Mouse (Mus musculus): ENCODE measurements around the gene Ldah. TPM values are rescaled to one million over a fixed set of nuclear protein-coding genes. Genes with fewer than 3 reads are reported as not detected.
A peak's percentile ranks its signal among the peaks of the same experiment; 100 is the strongest.

Gene Ldah
- polyA plus RNA-seq, 1 experiment from 2014 or later = 49.7 TPM

GRCm38 (mm10) chr12:8313773-8314172 is 105.9 kb downstream of the Ldah start:
- Histone ChIP-seq H3K4me2 (ENCODE audit: low read length) (peak overlapping the region; percentile 95), H3K36me3 (ENCODE audit: control insufficient read depth, insufficient read depth, low read length) (peaks cover 16% of the 10 kb centered on the region), H3K4me1 (ENCODE audit: control insufficient read depth in 2 of 2, insufficient read depth in 2 of 2, low read length in 2 of 2) (peaks cover 5 to 11% of the 10 kb centered on the region in 2 experiments), H3K27me3 (ENCODE audit: control insufficient read depth, insufficient read depth, low read length) (peaks cover 26% of the 10 kb centered on the region), H3K9me3 (ENCODE audit: control insufficient read depth, low read length) (no peaks in the 10 kb centered on the region), H3K4me3 (ENCODE audit: control insufficient read depth in 1 of 2, insufficient read depth in 1 of 2, low read depth in 1 of 2, low read length in 2 of 2) (peak overlapping the region; percentile 80 to 82), H3K27ac (replicated peaks in 1 of 2; ENCODE audit: control insufficient read depth in 1 of 2, insufficient read depth in 1 of 2, low read depth in 2 of 2, low read length in 2 of 2) (no peak overlapping the region), H3K9ac (ENCODE audit: low read length) (peak overlapping the region; percentile 87)
- 23% methylated on average over 12 of the region's 12 CpGs for WGBS
- no peak for ATAC-seq (ENCODE audit: insufficient number of reproducible peaks, insufficient read depth, low FRiP score, low read depth)

- WGBS = 80% methylated on average over 5 of the region's 5 CpGs
- Histone ChIP-seq H3K4me2 (ENCODE audit: low read length) (no peak overlapping the region), H3K9me3 (ENCODE audit: control insufficient read depth, low read length) (no peaks in the 10 kb centered on the region), H3K27ac (replicated peaks in 1 of 2; ENCODE audit: control insufficient read depth in 1 of 2, insufficient read depth in 1 of 2, low read depth in 2 of 2, low read length in 2 of 2) (no peak overlapping the region), H3K27me3 (ENCODE audit: control insufficient read depth, insufficient read depth, low read length) (peaks cover 10% of the 10 kb centered on the region), H3K4me3 (ENCODE audit: control insufficient read depth in 1 of 2, insufficient read depth in 1 of 2, low read depth in 1 of 2, low read length in 2 of 2) (no peak overlapping the region), H3K4me1 (ENCODE audit: control insufficient read depth in 2 of 2, insufficient read depth in 2 of 2, low read length in 2 of 2) (peaks cover 4 to 11% of the 10 kb centered on the region in 2 experiments), H3K36me3 (ENCODE audit: control insufficient read depth, insufficient read depth, low read length) (peaks cover 38% of the 10 kb centered on the region), H3K9ac (ENCODE audit: low read length) (no peak overlapping the region)
- no peak for ATAC-seq (ENCODE audit: insufficient number of reproducible peaks, insufficient read depth, low FRiP score, low read depth)
Observed at GRCm38 (mm10) chr12:8316541-8316940, 108.6 kb downstream of the Ldah start.

GRCm38 (mm10) chr12:8320084-8320713 is 112.3 kb downstream of the Ldah start:
- Histone ChIP-seq H3K9ac (ENCODE audit: low read length) (no peak overlapping the region), H3K4me1 (ENCODE audit: control insufficient read depth in 2 of 2, insufficient read depth in 2 of 2, low read length in 2 of 2) (no peaks in the 10 kb centered on the region), H3K27me3 (ENCODE audit: control insufficient read depth, insufficient read depth, low read length) (no peaks in the 10 kb centered on the region), H3K4me3 (ENCODE audit: control insufficient read depth in 1 of 2, insufficient read depth in 1 of 2, low read depth in 1 of 2, low read length in 2 of 2) (no peak overlapping the region), H3K36me3 (ENCODE audit: control insufficient read depth, insufficient read depth, low read length) (peaks cover 74% of the 10 kb centered on the region), H3K4me2 (ENCODE audit: low read length) (no peak overlapping the region), H3K27ac (replicated peaks in 1 of 2; ENCODE audit: control insufficient read depth in 1 of 2, insufficient read depth in 1 of 2, low read depth in 2 of 2, low read length in 2 of 2) (no peak overlapping the region), H3K9me3 (ENCODE audit: control insufficient read depth, low read length) (no peaks in the 10 kb centered on the region)
- WGBS = 41% methylated on average over 5 of the region's 5 CpGs
- no peak for ATAC-seq (ENCODE audit: insufficient number of reproducible peaks, insufficient read depth, low FRiP score, low read depth)

GRCm38 (mm10) chr12:8321506-8321905 is 113.6 kb downstream of the Ldah start:
- Histone ChIP-seq H3K4me3 (ENCODE audit: control insufficient read depth in 1 of 2, insufficient read depth in 1 of 2, low read depth in 1 of 2, low read length in 2 of 2) (no peak overlapping the region), H3K9ac (ENCODE audit: low read length) (no peak overlapping the region)

GRCm38 (mm10) chr12:8324086-8324485 is 116.2 kb downstream of the Ldah start:
- H3K36me3 ChIP-seq (ENCODE audit: control insufficient read depth, insufficient read depth, low read length) = peaks cover 75% of the 10 kb centered on the region

More at GRCm38 (mm10) chr12:8321506-8321905, 113.6 kb downstream of the Ldah start:
- no peak overlapping the region for H3K4me2 ChIP-seq (ENCODE audit: low read length)
- no peaks in the 10 kb centered on the region for H3K9me3 ChIP-seq (ENCODE audit: control insufficient read depth, low read length)
- no peaks in the 10 kb centered on the region for H3K27me3 ChIP-seq (ENCODE audit: control insufficient read depth, insufficient read depth, low read length)
- 88% methylated on average over 10 of the region's 10 CpGs for WGBS
- no peaks in the 10 kb centered on the region for H3K4me1 ChIP-seq (ENCODE audit: control insufficient read depth in 2 of 2, insufficient read depth in 2 of 2, low read length in 2 of 2)
- H3K27ac ChIP-seq (replicated peaks in 1 of 2; ENCODE audit: control insufficient read depth in 1 of 2, insufficient read depth in 1 of 2, low read depth in 2 of 2, low read length in 2 of 2) = no peak overlapping the region
- ATAC-seq (ENCODE audit: insufficient number of reproducible peaks, insufficient read depth, low FRiP score, low read depth) = no peak
- peaks cover 83% of the 10 kb centered on the region for H3K36me3 ChIP-seq (ENCODE audit: control insufficient read depth, insufficient read depth, low read length)

GRCm38 (mm10) chr12:8325245-8325942 is 117.5 kb downstream of the Ldah start:
- ATAC-seq (ENCODE audit: insufficient number of reproducible peaks, insufficient read depth, low FRiP score, low read depth) = no peak
- Histone ChIP-seq H3K9me3 (ENCODE audit: control insufficient read depth, low read length) (no peaks in the 10 kb centered on the region), H3K27ac (replicated peaks in 1 of 2; ENCODE audit: control insufficient read depth in 1 of 2, insufficient read depth in 1 of 2, low read depth in 2 of 2, low read length in 2 of 2) (no peak overlapping the region), H3K4me2 (ENCODE audit: low read length) (no peak overlapping the region), H3K27me3 (ENCODE audit: control insufficient read depth, insufficient read depth, low read length) (no peaks in the 10 kb centered on the region), H3K4me1 (ENCODE audit: control insufficient read depth in 2 of 2, insufficient read depth in 2 of 2, low read length in 2 of 2) (peaks cover 3 to 9% of the 10 kb centered on the region in 2 experiments), H3K36me3 (ENCODE audit: control insufficient read depth, insufficient read depth, low read length) (peaks cover 73% of the 10 kb centered on the region), H3K4me3 (ENCODE audit: control insufficient read depth in 1 of 2, insufficient read depth in 1 of 2, low read depth in 1 of 2, low read length in 2 of 2) (no peak overlapping the region), H3K9ac (ENCODE audit: low read length) (no peak overlapping the region)
- 90% methylated on average over 13 of the region's 13 CpGs for WGBS

More at GRCm38 (mm10) chr12:8324086-8324485, 116.2 kb downstream of the Ldah start:
- no peak overlapping the region for H3K27ac ChIP-seq (replicated peaks in 1 of 2; ENCODE audit: control insufficient read depth in 1 of 2, insufficient read depth in 1 of 2, low read depth in 2 of 2, low read length in 2 of 2)
- H3K9ac ChIP-seq (ENCODE audit: low read length) = no peak overlapping the region
- H3K4me3 ChIP-seq (ENCODE audit: control insufficient read depth in 1 of 2, insufficient read depth in 1 of 2, low read depth in 1 of 2, low read length in 2 of 2) = no peak overlapping the region
- H3K4me2 ChIP-seq (ENCODE audit: low read length) = no peak overlapping the region
- ATAC-seq (ENCODE audit: insufficient number of reproducible peaks, insufficient read depth, low FRiP score, low read depth) = no peak
- no peaks in the 10 kb centered on the region for H3K9me3 ChIP-seq (ENCODE audit: control insufficient read depth, low read length)
- H3K4me1 ChIP-seq (ENCODE audit: control insufficient read depth in 2 of 2, insufficient read depth in 2 of 2, low read length in 2 of 2) = peaks cover 3 to 9% of the 10 kb centered on the region in 2 experiments
- WGBS = 82% methylated on average over 10 of the region's 10 CpGs
- no peaks in the 10 kb centered on the region for H3K27me3 ChIP-seq (ENCODE audit: control insufficient read depth, insufficient read depth, low read length)

GRCm38 (mm10) chr12:8325943-8326522 is 118.1 kb downstream of the Ldah start:
- Histone ChIP-seq H3K4me3 (ENCODE audit: control insufficient read depth in 1 of 2, insufficient read depth in 1 of 2, low read depth in 1 of 2, low read length in 2 of 2) (no peak overlapping the region), H3K9ac (ENCODE audit: low read length) (no peak overlapping the region), H3K27ac (replicated peaks in 1 of 2; ENCODE audit: control insufficient read depth in 1 of 2, insufficient read depth in 1 of 2, low read depth in 2 of 2, low read length in 2 of 2) (no peak overlapping the region), H3K4me2 (ENCODE audit: low read length) (no peak overlapping the region), H3K27me3 (ENCODE audit: control insufficient read depth, insufficient read depth, low read length) (no peaks in the 10 kb centered on the region), H3K36me3 (ENCODE audit: control insufficient read depth, insufficient read depth, low read length) (peaks cover 68% of the 10 kb centered on the region), H3K9me3 (ENCODE audit: control insufficient read depth, low read length) (no peaks in the 10 kb centered on the region), H3K4me1 (ENCODE audit: control insufficient read depth in 2 of 2, insufficient read depth in 2 of 2, low read length in 2 of 2) (peaks cover 6 to 14% of the 10 kb centered on the region in 2 experiments)
- ATAC-seq (ENCODE audit: insufficient number of reproducible peaks, insufficient read depth, low FRiP score, low read depth) = no peak
- WGBS = 89% methylated on average over 17 of the region's 17 CpGs
